Mouse (Mus musculus) brain, embryonic 14.5 days (tissue): ENCODE data around the gene Abcb6.

Source experiments
- CTCF ChIP-seq: fragments of 200-500 bp; IDR thresholded peaks from 2 replicates; pipeline ENCODE4 v1.5.1; 2012; ENCODE audit warnings: inconsistent platforms, mild to moderate bottlenecking, moderate library complexity, borderline replicate concordance; ENCODE audit not compliant: insufficient read depth, insufficient read length; ENCODE audit errors: extremely low read depth
- POLR2A ChIP-seq: fragments of 200-500 bp; IDR thresholded peaks from 2 replicates; pipeline ENCODE4 v1.6.1; 2012; ENCODE audit warnings: mild to moderate bottlenecking, inconsistent platforms, borderline replicate concordance; ENCODE audit not compliant: poor library complexity, insufficient read depth, insufficient read length, severe bottlenecking; ENCODE audit errors: extremely low read depth

DNA sequence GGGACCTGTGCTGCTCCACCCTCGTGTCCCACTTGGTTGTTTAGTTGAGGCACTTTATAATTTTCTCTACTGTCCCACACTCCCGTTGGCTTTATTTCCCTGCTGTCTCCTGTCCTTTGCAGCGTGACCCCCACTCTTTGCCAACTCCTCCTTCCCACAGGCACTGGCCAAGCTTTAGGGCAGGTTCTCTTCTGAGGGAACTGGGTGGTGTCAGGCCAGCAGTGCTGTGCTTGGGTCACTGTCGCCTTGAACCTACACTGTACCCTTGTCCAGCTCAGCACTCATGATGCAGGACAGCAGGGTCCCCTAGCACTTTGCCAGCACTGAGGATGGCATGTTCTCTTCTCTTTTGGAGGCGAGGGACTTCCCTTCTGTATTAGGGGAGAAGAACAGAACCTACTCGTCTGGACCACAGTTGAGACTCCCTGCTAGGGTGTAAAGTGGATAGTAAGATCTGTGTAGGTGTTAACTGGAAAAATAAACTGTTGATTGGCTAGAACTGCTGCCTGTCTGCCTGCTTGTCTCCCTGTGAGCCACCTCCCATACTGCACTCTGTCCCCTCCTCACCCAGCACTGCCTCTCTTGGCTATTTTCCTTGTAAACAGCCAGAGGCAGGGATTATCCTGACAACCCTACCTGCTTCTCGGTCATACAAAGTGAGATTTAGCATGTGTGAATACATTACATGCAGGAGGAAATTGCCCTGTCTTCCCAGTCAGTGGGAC, 32.6 kb downstream of the Abcb6 start:
- TF ChIP-seq POLR2A, result no peak
- no peak for TF ChIP-seq CTCF
